Mouse (Mus musculus): ENCODE measurements around the gene Ccl8. TPM values are rescaled to one million over a fixed set of nuclear protein-coding genes. Genes with fewer than 3 reads are reported as not detected.

Ccl8 gene
- total and polyA plus RNA-seq, 3 experiments, result not detected

DNA sequence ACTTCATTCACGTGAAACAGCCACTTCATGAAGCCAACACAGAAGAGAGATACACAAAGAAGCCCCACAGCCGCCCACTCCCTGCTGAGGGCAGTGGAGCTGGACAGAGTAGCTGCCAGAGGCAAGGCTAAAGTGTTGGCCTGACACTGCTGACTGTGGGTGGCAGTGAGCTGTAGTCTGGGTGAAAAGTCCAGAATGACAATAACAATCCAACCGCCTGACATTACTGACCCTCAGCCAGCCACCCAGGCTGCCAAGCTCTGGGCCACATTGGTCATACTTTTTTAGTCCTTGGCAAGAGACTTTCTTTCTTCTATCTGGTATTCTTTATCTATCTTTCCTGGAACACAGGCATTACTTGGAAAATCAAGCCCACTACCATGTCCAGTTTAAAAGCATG lies 43.9 kb upstream of the Ccl8 start:
- Histone ChIP-seq H3K79me2 (ENCODE audit: control insufficient read depth, insufficient read depth, low read length, poor library complexity) (no peaks in the 10 kb centered on the region), H3K4me3 (ENCODE audit: control insufficient read depth in 1 of 2, insufficient read depth in 1 of 2, low read depth in 2 of 2, low read length in 2 of 2) (no peak overlapping the region), H3K27me3 (ENCODE audit: control insufficient read depth in 1 of 2, insufficient read depth in 2 of 2, low read length in 2 of 2) (no peaks in the 10 kb centered on the region), H3K27ac (ENCODE audit: control insufficient read depth, low read depth, low read length) (no peak overlapping the region), H3K4me1 (ENCODE audit: control insufficient read depth in 1 of 2, insufficient read depth in 2 of 2, low read length in 2 of 2) (no peaks in the 10 kb centered on the region), H3K36me3 (ENCODE audit: control insufficient read depth in 1 of 2, insufficient read depth in 2 of 2, low read length in 2 of 2) (no peaks in the 10 kb centered on the region), H3K9ac (ENCODE audit: control insufficient read depth, low read depth, low read length, poor library complexity, severe bottlenecking) (no peak overlapping the region), H3K9me3 (replicated peaks; ENCODE audit: insufficient read depth, low read length) (no peaks in the 10 kb centered on the region)
- no peak for DNase-seq (ENCODE audit: low read depth, low spot score)
- no peak for TF ChIP-seq USF2 (IDR thresholded peaks at IDR 0.05; ENCODE audit: borderline replicate concordance in 1 of 2, insufficient read depth in 1 of 2, low read depth in 1 of 2, low read length in 2 of 2)
- no peak for TF ChIP-seq E2F4 (IDR thresholded peaks at IDR 0.05; ENCODE audit: borderline replicate concordance, low read depth, low read length)
- TF ChIP-seq POLR2A (IDR thresholded peaks at IDR 0.05; ENCODE audit: control insufficient read depth in 1 of 2, insufficient read depth in 1 of 2, low read depth in 1 of 2, low read length in 2 of 2, poor library complexity in 1 of 2), result no peak
- TF ChIP-seq UBTF (IDR thresholded peaks at IDR 0.05; ENCODE audit: borderline replicate concordance, insufficient read depth, low read depth, low read length), result no peak
- no peak for TF ChIP-seq SMC3 (IDR thresholded peaks at IDR 0.05; ENCODE audit: low read depth, low read length)
- no peak for TF ChIP-seq MAZ (IDR thresholded peaks at IDR 0.05; ENCODE audit: low read depth, low read length)
- no peak for TF ChIP-seq MYB (IDR thresholded peaks at IDR 0.05; ENCODE audit: low read depth, low read length)
- TF ChIP-seq TCF12 (IDR thresholded peaks at IDR 0.05; ENCODE audit: low read depth, low read length), result no peak
- TF ChIP-seq NRF1 (IDR thresholded peaks at IDR 0.05; ENCODE audit: insufficient read depth, low read depth, low read length, poor library complexity, severe bottlenecking), result no peak
- no peak for TF ChIP-seq BHLHE40 (IDR thresholded peaks at IDR 0.05; ENCODE audit: borderline replicate concordance, low read depth, low read length)
- TF ChIP-seq ZC3H11A (IDR thresholded peaks at IDR 0.05; ENCODE audit: low read depth, low read length), result no peak

DNA sequence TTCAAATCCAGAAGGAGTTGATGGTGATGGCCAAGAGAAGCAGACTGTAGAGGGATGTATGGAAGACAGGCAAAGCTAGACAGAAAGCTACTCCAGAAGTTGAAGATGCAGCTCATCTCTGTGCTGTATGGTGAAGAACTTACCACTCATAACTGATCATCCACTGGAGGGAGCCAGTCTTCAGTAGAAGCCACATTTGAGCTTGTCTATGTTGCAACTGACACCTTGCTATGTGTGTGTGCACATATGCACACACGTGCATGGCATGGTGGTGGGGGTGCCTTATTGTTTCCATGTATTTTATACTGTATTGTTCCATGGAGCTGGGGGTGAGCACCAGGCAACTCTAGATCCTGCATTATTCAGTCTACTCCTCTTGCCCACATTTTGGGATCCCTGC lies 42.6 kb upstream of the Ccl8 start:
- H3K36me3 ChIP-seq (ENCODE audit: control insufficient read depth in 1 of 2, insufficient read depth in 2 of 2, low read length in 2 of 2), result no peaks in the 10 kb centered on the region
- H3K9me3 ChIP-seq (replicated peaks; ENCODE audit: insufficient read depth, low read length), result no peaks in the 10 kb centered on the region
- no peak for DNase-seq (ENCODE audit: low read depth, low spot score)
- TF ChIP-seq EP300 (IDR thresholded peaks at IDR 0.05; ENCODE audit: low read depth in 1 of 2, low read length in 2 of 2), result no peak
- TF ChIP-seq MEF2A (IDR thresholded peaks at IDR 0.05; ENCODE audit: extremely low read depth, insufficient replicate concordance, low read depth, low read length, poor library complexity, severe bottlenecking), result no peak
- no peak for TF ChIP-seq E2F4 (IDR thresholded peaks at IDR 0.05; ENCODE audit: borderline replicate concordance, low read depth, low read length)
- no peak for TF ChIP-seq MYC (IDR thresholded peaks at IDR 0.05; ENCODE audit: low read depth, low read length)
- no peak for TF ChIP-seq MXI1 (IDR thresholded peaks at IDR 0.05; ENCODE audit: low read depth, low read length)
- TF ChIP-seq ZKSCAN1 (IDR thresholded peaks at IDR 0.05; ENCODE audit: low read depth, low read length), result no peak
- no peak for TF ChIP-seq POLR2A (IDR thresholded peaks at IDR 0.05; ENCODE audit: control insufficient read depth in 1 of 2, insufficient read depth in 1 of 2, low read depth in 1 of 2, low read length in 2 of 2, poor library complexity in 1 of 2)
- no peak for TF ChIP-seq MAZ (IDR thresholded peaks at IDR 0.05; ENCODE audit: low read depth, low read length)
- no peak for TF ChIP-seq CTCF (IDR thresholded peaks at IDR 0.05 in 2 of 3, conservative IDR thresholded peaks at IDR 0.05 in 1 of 3; ENCODE audit: control insufficient read depth in 1 of 3, insufficient read depth in 1 of 3, low read depth in 2 of 3, low read length in 3 of 3, poor library complexity in 1 of 3, severe bottlenecking in 1 of 3)
- TF ChIP-seq POLR2AphosphoS2 (IDR thresholded peaks at IDR 0.05; ENCODE audit: low read length), result no peak
- TF ChIP-seq TBP (IDR thresholded peaks at IDR 0.05; ENCODE audit: low read depth, low read length), result no peak
- TF ChIP-seq UBTF (IDR thresholded peaks at IDR 0.05; ENCODE audit: borderline replicate concordance, insufficient read depth, low read depth, low read length), result no peak
- TF ChIP-seq MAX (IDR thresholded peaks at IDR 0.05; ENCODE audit: low read length), result no peak
- no peaks in the 10 kb centered on the region for H3K79me2 ChIP-seq (ENCODE audit: control insufficient read depth, insufficient read depth, low read length, poor library complexity)
- H3K9ac ChIP-seq (ENCODE audit: control insufficient read depth, low read depth, low read length, poor library complexity, severe bottlenecking), result no peak overlapping the region
- no peaks in the 10 kb centered on the region for H3K27me3 ChIP-seq (ENCODE audit: control insufficient read depth in 1 of 2, insufficient read depth in 2 of 2, low read length in 2 of 2)
- H3K27ac ChIP-seq (ENCODE audit: control insufficient read depth, low read depth, low read length), result no peak overlapping the region
- H3K4me1 ChIP-seq (ENCODE audit: control insufficient read depth in 1 of 2, insufficient read depth in 2 of 2, low read length in 2 of 2), result no peaks in the 10 kb centered on the region
- H3K4me3 ChIP-seq (ENCODE audit: control insufficient read depth in 1 of 2, insufficient read depth in 1 of 2, low read depth in 2 of 2, low read length in 2 of 2), result no peak overlapping the region

Data from MEL (cell line).